Mouse (Mus musculus) spleen, adult 12 weeks (tissue): ENCODE data around the gene Csmd2.
"Not testable (repeated sequence)": the region's sequence is repeated elsewhere in the genome, so short reads cannot be mapped to it uniquely, and the experiment has no call there.

ENCODE experiments used
- DNase-seq: peaks from one replicate; pipeline ENCODE4 v3.0.0; 2022; ENCODE audit warnings: low spot score

Csmd2 gene

DNA sequence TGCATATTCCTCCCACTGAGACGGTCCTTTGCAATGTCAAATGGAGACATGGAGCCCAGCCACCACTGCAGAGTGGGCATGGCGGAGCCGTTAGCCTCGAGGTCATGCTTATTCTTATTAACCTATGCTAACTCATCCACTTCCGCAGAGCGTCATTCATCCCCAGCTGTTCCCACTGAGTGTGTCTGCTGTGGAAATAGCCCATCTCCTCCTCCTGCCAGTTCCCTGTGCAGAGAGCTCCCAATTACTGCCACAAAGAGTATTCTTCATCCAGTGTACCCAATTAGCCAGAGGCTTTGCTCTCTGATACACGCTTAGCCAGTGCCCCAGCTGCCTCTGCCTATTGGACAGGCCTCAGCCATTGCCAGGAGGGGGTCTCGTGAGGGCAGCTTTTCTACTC lies 504.4 kb downstream of the Csmd2 start:
- no peak for DNase-seq

DNA sequence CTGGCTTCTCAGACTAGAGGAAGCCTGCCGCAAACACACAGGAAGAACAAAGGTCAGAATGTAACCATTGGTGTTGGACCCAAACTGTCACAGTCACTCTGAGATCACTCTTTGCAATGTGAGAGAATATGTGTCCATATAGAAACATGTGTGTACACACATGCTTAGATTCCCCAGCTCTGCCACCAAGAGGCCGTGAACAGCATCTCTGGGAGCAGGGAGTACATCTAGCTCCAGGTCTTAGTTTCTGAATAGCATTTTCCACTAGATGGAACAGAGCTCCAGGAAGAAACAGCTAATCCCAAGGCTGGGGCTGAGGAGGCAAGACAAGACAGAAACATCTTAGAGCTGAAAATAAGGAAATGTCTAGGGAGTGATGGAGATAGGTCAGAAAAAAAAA lies 512.3 kb downstream of the Csmd2 start:
- DNase-seq: no peak

DNA sequence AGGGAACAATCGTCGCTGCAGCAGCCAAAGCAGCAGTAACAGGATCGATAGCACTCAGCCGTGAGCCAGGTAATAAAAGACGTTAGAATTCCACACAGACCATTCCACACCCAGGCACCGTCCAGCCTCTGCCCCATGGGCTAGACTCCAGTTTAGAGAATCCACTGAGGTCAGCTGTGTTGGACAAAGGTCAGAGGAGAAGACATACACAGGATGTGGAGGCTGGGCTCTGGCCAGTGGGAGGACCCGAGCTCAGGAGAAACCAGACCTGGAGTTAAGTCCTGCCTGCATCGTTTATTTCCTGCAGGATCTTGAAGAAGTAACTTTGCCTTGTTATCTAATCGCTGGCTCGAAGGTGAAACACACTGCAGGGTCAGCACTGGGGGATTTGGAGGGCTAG lies 519.2 kb downstream of the Csmd2 start:
- DNase-seq: no peak

DNA sequence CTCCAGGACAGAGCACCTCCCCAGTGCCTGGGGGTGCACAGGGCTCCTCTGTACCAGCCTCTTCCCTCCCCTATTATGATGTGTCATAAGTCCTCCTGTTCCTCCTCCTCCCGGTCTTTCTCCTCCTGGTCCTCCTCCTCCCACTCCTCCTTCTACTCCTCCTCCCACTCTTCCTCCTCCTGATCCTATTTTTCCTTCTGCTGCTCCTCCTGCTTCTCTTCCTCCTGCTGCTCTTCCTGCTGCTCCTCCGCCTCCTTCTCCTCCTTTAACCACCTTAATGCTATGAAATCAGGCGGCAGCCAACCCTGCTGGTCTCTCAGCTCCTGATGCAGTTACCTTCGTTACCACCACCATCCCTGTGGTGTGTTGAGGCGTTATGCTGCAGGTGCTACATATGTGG lies 522.2 kb downstream of the Csmd2 start:
- no peak for DNase-seq

DNA sequence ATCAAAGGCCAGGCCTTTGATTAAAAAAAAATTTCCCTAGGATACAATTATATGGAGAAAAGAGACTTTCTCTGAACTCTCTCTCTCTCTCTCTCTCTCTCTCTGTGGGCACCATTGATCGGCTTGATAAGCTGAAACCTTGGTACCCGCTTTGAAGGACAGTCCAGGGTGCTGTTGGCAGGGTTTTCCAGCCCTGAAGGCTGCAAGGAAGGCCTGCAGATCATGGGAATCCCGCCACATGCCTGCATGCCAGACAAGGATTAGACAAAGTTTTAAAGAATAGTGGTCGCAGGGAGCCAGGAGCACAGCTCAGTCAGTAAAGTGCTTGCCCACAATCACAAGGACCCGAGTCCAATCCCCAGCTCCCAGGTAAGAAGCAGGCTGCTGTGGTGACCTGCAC lies 526.8 kb downstream of the Csmd2 start:
- DNase-seq: no peak

DNA sequence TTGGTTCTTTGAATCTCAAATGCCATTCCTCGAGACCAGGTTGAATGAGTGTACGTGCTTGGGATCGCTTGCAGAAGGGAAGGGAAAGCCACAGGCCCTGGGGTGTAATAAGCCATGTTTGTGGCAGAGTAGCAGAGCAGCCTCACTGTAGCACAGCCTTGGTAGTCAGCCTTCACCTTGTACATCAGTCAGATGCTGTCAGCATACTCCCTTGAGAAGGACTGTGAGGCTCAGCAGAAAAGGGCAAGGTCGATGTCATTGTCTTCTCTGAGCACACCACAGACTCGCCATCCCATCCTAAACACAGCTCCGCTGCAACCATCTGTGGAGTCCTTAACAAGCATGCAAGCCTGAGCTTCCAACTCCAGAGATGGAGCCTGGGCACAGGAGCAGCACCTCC lies 533.6 kb downstream of the Csmd2 start:
- DNase-seq: no peak

DNA sequence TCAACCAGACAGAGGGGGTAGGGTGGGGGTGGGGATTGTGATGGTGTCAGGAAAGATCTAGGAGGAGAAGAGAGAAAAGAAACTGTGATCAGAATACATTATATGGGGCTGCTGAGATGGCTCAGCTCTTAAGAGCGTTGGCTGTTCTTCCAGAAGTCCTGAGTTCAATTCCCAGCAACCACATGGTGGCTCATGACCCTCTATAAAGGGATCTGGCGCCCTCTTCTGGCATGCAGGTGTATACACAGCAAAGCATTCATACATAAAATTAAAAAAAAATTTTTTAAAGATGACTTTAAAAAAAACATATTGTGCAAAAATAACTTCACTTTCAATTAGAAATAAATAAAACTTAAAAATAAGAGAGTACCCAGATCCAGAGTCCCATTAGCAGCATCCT lies 555.7 kb downstream of the Csmd2 start:
- DNase-seq: no peak

DNA sequence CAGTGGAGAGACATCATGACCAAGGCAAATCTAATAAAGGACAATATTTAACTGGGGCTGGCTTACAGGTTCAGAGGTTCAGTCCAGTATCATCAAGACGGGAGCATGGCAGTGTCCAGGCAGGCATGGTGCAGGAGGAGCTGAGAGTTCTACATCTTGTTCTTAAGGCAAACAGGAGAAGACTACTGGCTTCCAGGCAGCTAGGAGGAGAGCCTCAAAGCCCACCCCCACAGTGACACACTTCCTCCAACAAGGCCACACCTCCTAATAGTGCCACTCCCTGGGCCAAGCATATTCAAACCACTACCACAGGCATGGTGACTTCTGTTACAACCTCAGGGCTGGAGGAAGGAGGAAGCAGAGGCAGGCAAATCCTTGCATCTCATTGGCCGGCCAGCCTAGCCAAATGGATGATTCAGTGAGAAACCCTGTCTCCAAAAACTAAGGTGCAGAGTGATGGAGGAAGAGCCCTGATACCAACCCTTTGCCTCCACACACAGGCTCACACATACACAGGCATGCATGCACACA lies 556.4 kb downstream of the Csmd2 start:
- not testable (repeated sequence) for DNase-seq

DNA sequence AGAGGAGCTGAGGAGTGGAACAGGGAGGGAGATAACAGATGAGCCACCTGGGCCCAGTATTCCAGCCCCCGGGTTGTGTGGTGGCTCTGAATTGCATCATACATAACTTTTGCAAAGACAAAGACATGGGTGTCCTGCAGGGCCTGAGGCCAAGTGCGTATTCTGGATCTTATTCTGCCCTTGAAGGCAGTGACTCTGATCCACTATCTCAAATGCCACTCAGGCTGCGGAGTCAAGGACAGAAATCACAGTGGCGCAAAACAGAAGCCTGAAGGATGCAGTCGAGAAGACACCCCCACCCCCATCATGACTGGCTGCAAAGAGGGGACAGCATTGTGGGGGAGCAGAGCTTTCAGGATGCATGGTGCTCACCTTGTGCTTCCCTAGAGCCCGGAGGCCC lies 563.1 kb downstream of the Csmd2 start:
- no peak for DNase-seq

DNA sequence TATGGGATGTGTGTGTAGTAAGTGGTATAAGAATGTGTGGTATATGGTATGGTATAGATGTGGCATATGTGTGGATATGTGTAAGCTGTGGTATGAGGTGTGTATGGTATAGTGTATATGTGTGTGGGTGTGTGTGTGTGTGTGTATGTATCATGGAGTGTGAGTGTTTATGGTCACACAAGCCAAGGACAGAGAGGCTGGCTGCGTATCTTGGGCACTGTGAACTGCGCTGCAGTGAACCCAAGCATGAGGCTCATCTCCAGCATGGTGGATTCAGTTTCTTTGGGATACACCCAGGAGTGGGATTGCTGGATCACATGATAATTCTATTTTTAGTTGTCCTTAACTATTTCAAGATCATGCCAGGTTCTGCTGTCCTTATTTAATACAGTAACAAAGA lies 566.5 kb downstream of the Csmd2 start:
- DNase-seq: no peak

DNA sequence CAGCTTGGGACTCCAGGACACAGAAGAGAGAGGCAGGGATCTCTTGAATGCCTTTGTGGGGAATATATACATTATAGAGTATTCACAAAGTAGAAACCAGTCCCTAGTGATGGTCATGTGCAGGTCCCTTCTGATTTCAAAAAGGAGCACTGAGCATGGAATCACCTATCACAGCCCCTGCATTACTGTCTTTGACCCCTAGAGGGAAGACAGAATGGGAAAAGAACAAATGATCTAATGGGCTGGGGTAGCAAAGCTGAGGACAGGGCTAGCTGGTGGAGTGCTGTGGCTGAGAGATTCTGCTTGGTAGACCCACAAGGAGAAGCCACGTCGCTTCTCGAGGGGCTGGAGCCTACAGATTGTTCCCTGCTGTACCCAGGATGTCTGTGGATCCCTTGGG lies 572.7 kb downstream of the Csmd2 start:
- DNase-seq: no peak

DNA sequence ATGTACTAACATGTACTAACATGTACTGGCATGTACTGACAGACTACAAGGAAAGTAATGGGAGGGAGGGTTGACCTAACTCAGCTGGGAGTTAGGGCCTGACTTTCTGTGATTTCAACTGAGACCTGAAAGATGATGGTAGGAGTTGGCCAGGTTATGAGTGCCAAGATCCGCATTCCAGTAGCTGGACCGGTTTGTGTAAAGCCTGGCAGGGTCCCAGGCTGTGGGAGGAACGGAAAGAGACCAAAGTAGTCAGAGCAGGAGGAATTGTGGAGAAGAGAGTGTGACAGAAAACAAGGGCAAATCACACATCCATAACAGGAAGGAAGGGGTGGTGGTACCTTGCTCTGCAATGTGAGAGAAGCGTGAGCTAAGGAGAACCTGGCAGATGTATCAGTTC lies 588.2 kb downstream of the Csmd2 start:
- DNase-seq: no peak

DNA sequence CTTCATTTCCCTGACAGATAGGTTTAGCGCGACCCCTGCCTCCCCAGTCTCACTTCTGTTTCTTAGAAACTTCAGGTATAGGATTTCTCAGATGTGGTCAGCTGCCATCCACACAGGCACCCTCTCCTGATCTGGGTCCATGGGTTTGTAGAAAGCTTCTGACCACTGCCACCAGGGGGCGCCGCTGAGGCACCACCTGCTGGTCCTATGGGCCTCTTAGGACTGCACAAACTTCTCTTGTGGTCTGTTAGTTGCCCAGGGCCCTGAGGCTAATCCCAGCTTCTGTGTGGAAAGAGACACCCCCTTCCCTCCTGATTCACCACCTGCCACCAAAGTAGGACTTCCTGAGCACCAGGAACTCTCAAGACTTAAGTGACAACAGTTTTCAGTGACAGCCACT lies 591.5 kb downstream of the Csmd2 start:
- DNase-seq: peak; percentile 50

DNA sequence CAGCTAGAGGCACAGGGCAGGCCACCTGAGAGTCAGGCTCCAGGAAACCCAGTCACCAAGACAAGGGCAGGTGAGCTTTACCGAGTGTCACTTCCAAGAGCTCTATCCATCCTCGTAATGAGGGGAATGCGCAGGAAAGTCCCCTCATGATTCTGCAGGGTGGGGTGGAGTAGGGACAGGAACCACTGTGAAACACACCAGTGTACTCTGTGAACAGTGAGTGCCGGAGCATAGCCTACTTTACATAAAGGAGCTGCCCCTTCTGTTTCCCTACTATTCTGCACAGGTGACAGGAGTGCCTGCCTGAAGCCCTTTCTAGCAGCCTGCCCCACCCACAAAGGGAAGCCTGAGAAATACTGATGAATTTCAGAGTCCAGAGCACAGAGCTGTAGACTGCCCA lies 605.6 kb downstream of the Csmd2 start:
- DNase-seq: no peak

DNA sequence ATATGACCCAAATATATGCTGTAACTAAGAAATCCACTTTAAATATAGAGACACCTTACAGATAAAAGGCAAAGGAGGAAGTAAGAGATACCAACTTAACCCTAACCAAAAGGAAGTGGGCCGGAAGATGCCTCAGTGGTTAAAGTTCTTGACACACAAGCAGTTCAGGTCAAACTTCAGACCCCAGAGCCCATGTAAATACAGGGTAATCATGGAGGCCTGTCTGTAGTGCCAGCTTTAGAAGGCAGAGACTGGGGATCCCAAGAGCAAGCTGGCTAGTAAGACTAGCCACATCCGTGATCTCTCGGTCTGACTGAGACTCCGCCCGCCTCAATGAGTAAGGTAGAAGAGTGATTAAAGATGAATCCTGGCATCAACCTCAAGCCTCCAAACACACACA lies 606.4 kb downstream of the Csmd2 start:
- no peak for DNase-seq

DNA sequence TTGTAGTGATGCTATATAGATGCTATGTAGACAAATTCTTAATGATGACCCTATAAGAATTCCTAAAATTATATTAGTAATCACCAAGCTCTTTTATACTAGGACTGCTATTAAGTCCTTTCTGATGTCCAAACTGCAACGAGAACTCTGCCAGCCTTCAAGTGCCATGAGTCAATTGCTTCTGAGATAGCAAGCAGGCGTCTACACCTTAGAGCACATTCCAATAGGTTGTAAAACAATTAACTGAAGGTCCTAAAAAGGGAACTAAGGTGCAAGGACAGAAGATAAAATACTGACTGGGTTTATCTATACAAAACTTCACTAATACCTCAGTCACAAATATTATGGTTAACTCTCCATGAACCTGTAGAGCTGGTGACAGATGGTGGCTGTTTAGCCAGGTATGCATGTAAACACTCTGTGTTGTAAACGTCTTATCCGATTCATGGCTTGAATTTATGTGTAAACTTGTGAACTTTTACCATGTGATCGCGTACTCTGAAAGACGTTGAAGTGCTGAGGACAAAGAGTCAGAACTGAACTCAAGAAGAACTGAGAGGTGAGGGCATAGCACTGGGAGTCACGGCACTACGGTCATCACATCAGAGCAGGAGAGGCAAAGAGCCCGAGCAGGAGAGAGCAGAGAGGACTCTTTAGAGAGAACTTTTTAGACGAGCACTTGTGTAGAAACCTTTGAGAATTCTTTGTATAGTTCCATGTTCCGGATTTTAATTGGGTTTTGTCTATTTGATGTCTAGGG lies 610.3 kb downstream of the Csmd2 start:
- no peak for DNase-seq

DNA sequence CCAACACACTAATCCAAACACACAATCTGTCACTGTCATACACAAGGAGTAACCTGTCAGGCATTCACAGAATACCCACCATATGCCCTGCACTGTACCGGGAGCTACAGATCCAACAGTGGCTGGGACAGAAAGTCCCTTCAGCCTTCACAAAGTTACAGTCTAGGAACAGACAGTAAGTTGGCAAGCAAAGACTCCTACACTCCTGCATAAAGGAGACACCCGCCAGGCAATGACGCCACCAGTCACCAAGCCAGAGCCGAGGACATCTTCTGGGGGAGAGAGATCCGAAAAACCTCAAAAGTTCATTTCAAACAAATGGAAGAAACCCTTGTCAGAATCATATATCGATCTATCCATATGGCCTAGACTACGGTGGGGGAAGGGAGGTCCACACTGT lies 618.9 kb downstream of the Csmd2 start:
- DNase-seq: no peak

DNA sequence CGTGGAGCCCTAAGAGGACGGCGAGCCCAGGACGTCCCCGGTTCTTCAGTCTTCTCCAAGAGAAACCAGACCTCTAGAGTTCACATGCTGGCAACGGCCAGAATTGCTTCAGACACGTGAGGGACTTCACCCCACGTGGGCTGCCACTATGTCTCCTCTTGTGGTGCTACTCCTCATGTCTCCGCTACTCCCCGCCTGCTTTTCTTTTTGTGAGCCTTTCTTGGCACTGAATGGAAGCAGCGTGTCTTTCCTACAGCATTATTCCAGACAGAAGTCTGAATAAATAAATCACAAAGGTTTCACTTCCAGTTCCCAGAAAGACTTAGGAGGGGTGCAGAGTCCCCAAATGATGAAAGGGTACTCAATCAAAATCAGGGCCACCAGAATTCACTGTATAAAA lies 620.0 kb downstream of the Csmd2 start:
- DNase-seq: no peak

DNA sequence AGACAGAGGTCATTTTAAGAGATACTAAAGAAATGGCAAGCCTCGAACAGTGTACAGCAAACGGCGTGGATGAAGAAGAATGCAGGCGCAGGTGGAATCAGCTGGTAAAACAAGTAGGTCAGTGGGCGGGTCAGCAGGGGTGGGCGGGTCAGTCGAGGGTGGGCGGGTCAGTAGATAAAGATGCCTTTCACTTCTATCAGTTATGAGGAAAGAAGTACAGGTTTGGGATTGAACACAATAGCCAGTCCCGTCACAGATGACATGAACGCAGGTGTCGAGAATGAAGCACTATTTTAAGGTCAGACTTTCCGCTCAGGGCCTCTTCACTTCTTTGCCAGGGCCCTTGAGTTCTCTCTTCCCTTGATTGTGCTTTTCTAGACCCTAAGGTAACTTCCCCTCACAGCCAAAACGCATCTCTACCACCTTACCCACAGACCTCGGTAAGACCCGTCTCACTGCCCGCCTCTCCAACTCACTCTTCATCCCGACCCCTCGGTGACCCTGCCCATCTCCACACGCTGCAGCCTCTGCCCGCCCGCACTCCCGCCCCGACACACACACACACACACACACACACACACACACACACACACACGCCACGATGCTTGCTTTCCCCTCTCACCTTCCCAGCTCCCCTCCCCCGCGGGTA lies 621.7 kb downstream of the Csmd2 start:
- DNase-seq: no peak

DNA sequence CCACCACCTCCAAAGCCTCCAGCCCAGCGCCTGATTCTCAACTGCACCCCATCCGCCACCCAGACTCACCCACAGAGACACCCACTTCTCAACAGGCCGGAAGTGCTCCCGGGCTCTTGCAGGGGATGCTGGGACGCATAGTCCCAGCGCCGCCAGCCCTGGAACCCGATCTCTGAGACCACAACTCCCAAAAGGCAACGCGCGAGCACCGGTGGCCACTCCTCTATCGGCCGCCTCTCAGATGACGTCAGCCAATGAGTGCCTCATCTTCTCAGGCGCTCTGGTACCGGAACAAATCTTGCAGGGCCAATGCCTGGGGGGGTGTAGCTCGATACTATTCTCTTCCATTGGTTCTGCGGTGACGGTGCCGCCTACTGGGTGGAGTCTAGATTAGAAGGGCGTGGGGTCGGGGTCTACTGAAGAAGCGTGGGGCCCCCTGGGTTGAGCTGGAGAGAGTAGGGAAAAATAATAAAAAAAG lies 622.3 kb downstream of the Csmd2 start, which contains the start of gene Zscan20:
Zscan20 (minus strand) TSS at position 174 of the 478 bp plus-strand sequence.
- DNase-seq: peak; percentile 83

DNA sequence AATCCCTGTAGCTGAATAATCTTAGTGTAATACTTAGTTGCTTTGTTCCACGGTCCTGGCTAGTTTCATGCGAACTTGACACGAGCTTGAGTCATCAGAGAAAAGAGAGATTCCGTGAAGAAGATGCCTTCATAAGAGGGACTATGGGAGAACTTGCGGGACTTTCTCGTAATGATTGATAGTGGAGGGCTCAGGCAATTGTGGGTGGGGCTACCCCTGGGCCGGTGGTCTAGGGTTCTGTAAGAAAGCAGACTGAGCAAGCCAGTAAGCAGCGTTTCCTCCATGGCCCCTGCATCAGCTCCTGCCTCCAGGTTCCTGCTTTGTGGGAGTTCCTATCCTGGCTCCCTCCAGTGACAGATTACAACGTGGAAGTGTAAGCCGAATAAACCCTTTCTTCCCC lies 623.0 kb downstream of the Csmd2 start:
- no peak for DNase-seq

DNA sequence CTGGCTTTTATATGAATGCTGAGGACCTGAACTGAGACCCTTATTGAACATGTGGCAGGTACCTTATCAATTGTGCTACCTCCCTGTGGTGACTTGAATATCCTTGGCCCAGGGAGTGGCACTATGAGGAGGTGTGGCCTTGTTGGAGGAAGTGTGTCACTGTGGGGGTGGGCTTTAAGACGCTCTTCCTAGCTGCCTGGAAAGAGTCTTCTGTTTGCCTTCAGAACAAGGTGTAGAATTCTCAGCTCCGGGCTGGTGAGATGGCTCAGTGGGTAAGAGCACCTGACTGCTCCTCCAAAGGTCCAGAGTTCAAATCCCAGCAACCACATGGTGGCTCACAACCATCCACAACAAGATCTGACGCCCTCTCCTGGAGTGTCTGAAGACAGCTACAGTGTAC lies 624.1 kb downstream of the Csmd2 start:
- DNase-seq: not testable (repeated sequence)

DNA sequence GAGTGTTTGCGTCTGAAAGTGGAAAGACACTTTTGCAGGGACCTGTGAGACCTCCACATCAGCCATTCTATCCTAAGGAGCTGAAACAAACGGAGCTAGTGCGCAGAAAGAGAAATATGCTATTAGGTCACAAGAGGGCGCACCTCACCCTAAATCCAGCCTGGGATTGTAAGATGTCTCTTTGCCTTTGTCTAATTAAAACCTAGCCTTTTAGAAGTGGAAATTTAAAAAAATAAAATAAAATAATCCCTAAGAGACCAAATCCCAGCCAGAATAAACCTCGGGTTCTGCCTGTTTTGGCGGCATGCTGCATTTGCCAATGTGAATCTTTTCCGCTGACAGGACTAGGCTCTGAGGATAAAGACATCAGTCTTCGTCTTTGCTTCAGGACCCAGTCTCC lies 625.7 kb downstream of the Csmd2 start:
- no peak for DNase-seq

DNA sequence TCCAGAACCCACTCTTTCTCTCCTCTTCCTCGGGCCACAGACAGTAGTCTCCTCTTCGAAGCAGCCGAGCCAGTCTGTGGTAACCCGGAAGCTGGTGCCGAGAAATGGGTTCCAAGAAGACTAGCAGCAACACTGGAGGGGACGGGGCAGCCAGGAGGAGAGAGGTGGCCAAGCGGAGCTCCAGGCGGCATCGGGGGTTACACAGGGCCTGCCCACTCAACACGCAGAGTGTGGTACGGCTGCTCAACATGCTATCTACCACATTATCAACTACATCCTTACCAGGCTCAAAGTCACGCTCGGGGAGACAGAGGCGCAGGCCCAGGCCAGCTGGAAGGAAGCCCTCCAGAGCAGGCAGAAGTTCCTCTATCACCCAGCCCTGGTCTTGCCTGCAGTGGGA lies 628.1 kb downstream of the Csmd2 start:
- no peak for DNase-seq
